Mouse (Mus musculus): ENCODE results near the gene Rps21.

GRCm38 (mm10) chr2:180306423-180307168 lies 49.4 kb downstream of the Rps21 start:
- TF ChIP-seq POLR2AphosphoS5 (IDR thresholded peaks at IDR 0.05; ENCODE audit: insufficient replicate concordance, low read depth, low read length): no peak
- no peak for TF ChIP-seq CTCF (IDR thresholded peaks at IDR 0.05; ENCODE audit: low read depth, low read length)
- no peak for TF ChIP-seq GATA1 (IDR thresholded peaks at IDR 0.05; ENCODE audit: borderline replicate concordance, low read length)
- no peak for TF ChIP-seq GATA2 (IDR thresholded peaks at IDR 0.05; ENCODE audit: borderline replicate concordance, low read depth, low read length)
- TF ChIP-seq TAL1 (conservative IDR thresholded peaks at IDR 0.05; ENCODE audit: low read depth, low read length): no peak
